In the genomic region with DNA sequence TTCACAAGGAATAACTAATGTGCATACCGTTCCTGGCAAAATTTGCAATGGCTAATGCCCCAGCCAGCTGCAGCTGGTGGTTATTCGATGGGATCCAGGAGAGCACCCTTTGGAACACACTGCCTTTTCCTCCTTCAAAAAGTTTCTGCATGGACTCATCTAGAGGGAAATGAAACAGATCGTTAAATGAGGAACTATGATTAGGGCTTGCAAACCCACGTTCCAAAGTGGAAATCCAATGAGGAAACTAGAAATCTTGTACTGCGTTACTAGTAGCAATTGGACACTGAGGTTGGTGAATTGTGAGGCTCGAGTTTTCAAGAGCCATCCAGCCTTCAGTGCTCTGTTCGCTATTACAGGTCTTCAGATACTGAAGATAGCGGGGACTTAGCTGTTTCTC, we compare ENCODE assay signal across 26 mouse cellular contexts.
"Had no signal": no experiment of that assay in that cellular context is flagged by ENCODE, and none has a peak within 500 bp of the region (broad histone marks: within the 10 kb centered on the region; RNA-seq: fewer than 3 reads in every experiment).

No protein-coding gene starts in this region.

- DNase-seq: gastrocnemius, postnatal 14 days; gastrocnemius, postnatal 36 days; heart, adult 18-20 months; heart, postnatal 10 days; heart, postnatal 4 days; kidney, adult 18-20 months; kidney, adult 8-10 months; kidney, postnatal 10 days; kidney, postnatal 25 days; kidney, postnatal 4 days; layer of hippocampus, adult 9-11 months; layer of hippocampus, postnatal 36 days; left cerebral cortex, postnatal 4 days; liver, embryonic 13.5 days had no signal

- H3K9me3 ChIP-seq: heart, embryonic 12.5 days; hindbrain, embryonic 10.5 days; hindbrain, embryonic 12.5 days; intestine, embryonic 15.5 days; limb, embryonic 13.5 days; limb, embryonic 15.5 days; liver, embryonic 13.5 days had no signal

- H3K4me2 ChIP-seq: heart, embryonic 12.5 days; hindbrain, embryonic 12.5 days; hindbrain, embryonic 14.5 days; intestine, embryonic 15.5 days; limb, embryonic 13.5 days; limb, embryonic 15.5 days; liver, embryonic 11.5 days; liver, embryonic 13.5 days had no signal

- H3K27ac ChIP-seq: hindbrain, embryonic 10.5 days; hindbrain, embryonic 12.5 days; hindbrain, embryonic 14.5 days; intestine, embryonic 15.5 days; layer of hippocampus, adult 2 months; limb, embryonic 13.5 days; limb, embryonic 15.5 days; liver, embryonic 13.5 days had no signal

- H3K4me3 ChIP-seq: heart, embryonic 12.5 days; hindbrain, embryonic 10.5 days; hindbrain, embryonic 12.5 days; intestine, embryonic 15.5 days; layer of hippocampus, adult 2 months; limb, embryonic 13.5 days; limb, embryonic 15.5 days; liver, embryonic 13.5 days had no signal

- H3K4me1 ChIP-seq: heart, embryonic 12.5 days; hindbrain, embryonic 10.5 days; hindbrain, embryonic 12.5 days; intestine, embryonic 15.5 days; limb, embryonic 13.5 days; limb, embryonic 15.5 days had no signal

- ATAC-seq: hindbrain, embryonic 16.5 days; inflammation-experienced regulatory T-cells, adult 6 months; intestine, embryonic 15.5 days; intestine, postnatal 0 days had no signal

- H3K27me3 ChIP-seq: heart, embryonic 12.5 days; hindbrain, embryonic 12.5 days; intestine, embryonic 15.5 days; limb, embryonic 13.5 days; limb, embryonic 15.5 days; liver, embryonic 13.5 days had no signal

- H3K9ac ChIP-seq: heart, embryonic 12.5 days; hindbrain, embryonic 12.5 days; hindbrain, embryonic 14.5 days; intestine, embryonic 15.5 days; limb, embryonic 13.5 days; limb, embryonic 15.5 days; liver, embryonic 13.5 days had no signal
